Mouse (Mus musculus): ENCODE measurements at regions not wholly inside any gene's neighbourhood (a gene's known extent, or its start where the extent isn't known, plus 50 kb on each side); places are given as distances from the start of the nearest gene placed in this dataset.

DNA sequence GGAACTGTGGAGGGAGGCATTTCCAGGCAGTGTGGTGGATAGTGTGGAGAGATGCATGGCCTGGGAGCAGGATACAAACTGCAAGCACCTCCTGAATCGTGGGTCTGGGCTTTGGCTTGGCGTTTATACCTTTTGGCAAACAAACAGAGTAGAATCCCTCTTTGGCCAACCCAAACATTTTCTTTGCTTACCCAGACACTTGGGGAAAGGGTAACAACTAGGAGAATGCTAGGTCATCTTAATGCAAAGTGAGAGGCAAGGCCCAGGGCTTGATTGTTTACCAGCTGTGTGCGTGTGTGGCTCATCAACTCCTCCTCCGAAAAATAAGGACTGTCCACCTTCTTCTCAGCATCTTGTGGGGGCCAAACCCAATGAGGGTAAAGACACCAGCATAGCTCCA lies 61.1 kb upstream of the Abca1 start:
- in situ Hi-C loops (cut with MseI, MboI) = no loop called here

- in situ Hi-C loops (cut with MseI, MboI) = no loop called here
Observed at GRCm38 (mm10) chr4:53219351-53219750, 59.7 kb upstream of the Abca1 start.

DNA sequence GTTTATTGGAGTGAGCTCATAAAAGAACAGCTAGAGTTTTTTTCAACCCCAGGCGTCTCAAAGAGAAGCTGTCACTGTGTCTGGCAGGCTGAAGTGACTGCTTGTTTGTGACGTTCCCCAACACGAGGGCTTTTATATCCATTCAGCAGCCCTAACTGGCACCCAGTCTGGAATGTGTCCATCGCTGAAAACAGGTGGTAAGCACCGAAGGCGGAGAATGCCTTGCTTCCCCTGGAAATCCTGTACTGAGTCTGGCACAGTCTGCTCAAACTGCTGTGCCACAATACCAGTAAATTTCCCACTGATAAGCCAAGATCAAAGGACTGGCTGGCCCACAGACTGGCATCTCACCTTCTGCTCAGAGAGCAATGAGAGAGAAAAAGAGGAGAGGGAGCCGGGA lies 59.1 kb upstream of the Abca1 start:
- in situ Hi-C loops (cut with MseI, MboI) = no loop called here

- in situ Hi-C loops (cut with MseI, MboI) = no loop called here
Observed at GRCm38 (mm10) chr4:53218291-53218640, 58.6 kb upstream of the Abca1 start.

DNA sequence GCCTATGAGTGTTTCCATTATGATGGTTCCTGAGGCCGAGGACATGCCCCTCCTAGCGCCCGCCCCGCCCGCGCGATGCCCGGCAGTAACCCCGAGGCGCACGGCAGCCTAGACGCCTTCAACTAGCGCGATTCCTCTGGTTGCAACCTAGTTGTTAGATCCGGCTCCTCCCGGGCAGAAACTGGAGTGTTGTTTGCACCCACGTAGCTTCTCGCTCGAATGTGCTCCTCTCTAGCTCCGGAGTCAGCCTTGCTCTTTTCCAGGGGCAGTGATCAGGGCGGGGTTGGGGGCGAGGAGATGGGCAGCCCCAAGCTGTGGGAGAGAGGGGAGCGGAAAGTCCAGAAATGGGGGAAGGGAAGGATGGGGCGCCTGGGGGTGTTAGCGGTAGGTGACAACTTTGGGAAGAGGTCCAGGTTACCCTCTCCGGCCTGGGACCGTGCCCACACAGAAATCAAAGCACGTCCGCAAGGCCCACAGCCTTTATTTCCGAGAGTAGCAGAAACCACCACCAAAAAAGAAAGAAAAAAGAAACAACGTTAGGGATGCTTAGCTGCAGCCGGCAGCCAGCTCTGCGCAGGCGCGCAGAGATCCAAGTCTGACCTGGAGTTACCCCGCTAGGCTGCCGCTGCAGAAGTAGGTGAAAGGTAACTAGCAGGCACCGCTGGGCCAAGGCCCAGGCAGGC lies 58.1 kb upstream of the Abca1 start:
- in situ Hi-C loops (cut with MseI, MboI) = no loop called here

DNA sequence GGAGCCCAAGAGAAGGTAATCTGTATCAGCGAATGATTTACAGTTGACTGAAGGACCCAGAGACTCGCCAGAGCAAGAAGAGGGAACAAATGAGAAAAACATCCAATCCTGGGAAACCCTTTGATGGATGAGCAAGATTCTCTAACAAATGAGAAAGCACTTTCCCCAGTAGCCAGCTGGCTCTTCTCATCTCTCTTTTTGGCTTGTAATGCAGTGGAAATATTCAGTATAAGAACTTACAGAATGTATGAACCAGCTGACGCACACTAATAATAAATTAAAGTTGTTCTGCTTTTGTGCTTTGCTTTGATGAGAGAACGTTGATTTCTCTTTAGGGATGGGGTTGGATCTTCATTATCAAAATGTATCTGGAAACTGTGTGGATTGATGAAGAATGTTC lies 52.8 kb upstream of the Abca1 start:
- in situ Hi-C loops (cut with MseI, MboI) = no loop called here

- in situ Hi-C loops (cut with MseI, MboI) = no loop called here
Observed at GRCm38 (mm10) chr4:53210685-53211084, 51.0 kb upstream of the Abca1 start.
